Mouse (Mus musculus) CD4-positive, CD25-positive, alpha-beta regulatory T cell, adult 4 months (primary cell): Measurements from ENCODE around the gene Ank. TPM values are rescaled to one million over a fixed set of nuclear protein-coding genes. Genes with fewer than 3 reads are reported as not detected.

Source experiments
- polyA plus RNA-seq, 2 experiments: library from polyadenylated mRNA; unstranded; fragments of 100-300 nt; shearing (Covaris generic); gene quantifications; one replicate each; pipeline ENCODE4 v1.2.1; 2017

Gene Ank
- polyA plus RNA-seq, 2 experiments from 2014 or later, result 15.2 to 16.9 TPM

Other genes with a start within 250 kb of the Ank start
- 10 to 100 TPM; 10.7 to 10.8 TPM for gene Otulin, start 164.0 kb downstream of the Ank start, polyA plus RNA-seq
- 100 to 1,000 TPM; 216 to 235 TPM for gene Otulinl, start 214.9 kb downstream of the Ank start, polyA plus RNA-seq